Mouse (Mus musculus) spleen, adult 2 months (tissue): Measurements from ENCODE around the gene Vpreb3.

Experiments used
- CTCF ChIP-seq: fragments of 200-500 bp; IDR thresholded peaks from 2 replicates; pipeline ENCODE4 v1.5.1; 2011; ENCODE audit warnings: mild to moderate bottlenecking, inconsistent platforms; ENCODE audit not compliant: insufficient read depth, insufficient read length, insufficient replicate concordance; ENCODE audit errors: extremely low read depth
- POLR2A ChIP-seq: fragments of 200-500 bp; IDR thresholded peaks from 2 replicates; pipeline ENCODE4 v1.6.1; 2011; ENCODE audit warnings: low read depth, low read length, inconsistent platforms

DNA sequence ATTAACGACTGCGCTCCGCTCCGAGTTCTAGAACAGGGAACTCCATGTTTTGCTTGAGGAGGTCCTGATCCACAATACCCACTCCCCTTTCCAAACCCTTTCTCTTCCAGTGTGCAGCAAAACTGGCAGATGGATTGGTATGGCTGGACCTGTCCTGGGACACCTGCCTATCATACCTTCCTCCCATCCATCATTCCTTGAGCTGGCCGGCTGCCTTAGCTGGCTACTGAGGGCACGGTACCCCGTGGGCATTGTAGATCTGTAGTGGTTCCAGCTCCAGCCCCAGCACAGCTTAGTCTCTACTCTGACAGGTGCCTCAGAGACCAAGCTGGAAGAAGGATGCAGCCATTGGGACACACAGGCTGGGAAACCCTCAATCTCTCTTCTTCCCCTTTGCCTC lies 11.5 kb upstream of the Vpreb3 start:
- TF ChIP-seq CTCF (no peak), POLR2A (no peak)
